Mouse (Mus musculus): ENCODE measurements at regions not wholly inside any gene's neighbourhood (a gene's known extent, or its start where the extent isn't known, plus 50 kb on each side); places are given as distances from the start of the nearest gene placed in this dataset.

GRCm38 (mm10) chr2:179035446-179035845 is 406.8 kb upstream of the Cdh4 start:
- Histone ChIP-seq H3K9ac (replicated peaks; ENCODE audit: low read depth) (no peak overlapping the region), H3K27ac (ENCODE audit: low read length) (no peak overlapping the region), H3K4me3 (ENCODE audit: low read depth, low read length) (no peak overlapping the region), H3K4me2 (replicated peaks; ENCODE audit: low read depth, low read length) (no peak overlapping the region), H3K27me3 (replicated peaks; ENCODE audit: insufficient read depth, low read length) (no peaks in the 10 kb centered on the region), H3K36me3 (ENCODE audit: insufficient read depth, low read length) (no peaks in the 10 kb centered on the region), H3K9me3 (ENCODE audit: low read length) (no peaks in the 10 kb centered on the region), H3K4me1 (ENCODE audit: insufficient read depth, low read depth, low read length) (no peaks in the 10 kb centered on the region)
- WGBS, result 27% methylated on average over 6 of the region's 6 CpGs
- ATAC-seq, result no peak; the same call in 1 of the 2 replicates
- peak; percentile 33 for TF ChIP-seq CTCF (IDR thresholded peaks at IDR 0.05)
- no peak for TF ChIP-seq EP300 (IDR thresholded peaks at IDR 0.05)
- DNase-seq (ENCODE audit: low spot score), result peak; percentile 20

GRCm38 (mm10) chr2:179039697-179040096 is 402.5 kb upstream of the Cdh4 start:
- H3K36me3 ChIP-seq (ENCODE audit: insufficient read depth, low read length), result no peaks in the 10 kb centered on the region
- no peak overlapping the region for H3K9ac ChIP-seq (replicated peaks; ENCODE audit: low read depth)
- H3K4me1 ChIP-seq (ENCODE audit: insufficient read depth, low read depth, low read length), result no peaks in the 10 kb centered on the region
- no peaks in the 10 kb centered on the region for H3K9me3 ChIP-seq (ENCODE audit: low read length)
- H3K27me3 ChIP-seq (replicated peaks; ENCODE audit: insufficient read depth, low read length), result no peaks in the 10 kb centered on the region
- ATAC-seq (no peak), DNase-seq (ENCODE audit: low spot score) (no peak)
- H3K4me3 ChIP-seq (ENCODE audit: low read depth, low read length), result no peak overlapping the region
- TF ChIP-seq CTCF (IDR thresholded peaks at IDR 0.05), result no peak
- no peak for TF ChIP-seq EP300 (IDR thresholded peaks at IDR 0.05)
- no peak overlapping the region for H3K27ac ChIP-seq (ENCODE audit: low read length)
- H3K4me2 ChIP-seq (replicated peaks; ENCODE audit: low read depth, low read length), result no peak overlapping the region
- 54% methylated on average over 2 of the region's 2 CpGs for WGBS

- Histone ChIP-seq H3K4me1 (ENCODE audit: insufficient read depth, low read depth, low read length) (no peaks in the 10 kb centered on the region), H3K9ac (replicated peaks; ENCODE audit: low read depth) (no peak overlapping the region), H3K36me3 (ENCODE audit: insufficient read depth, low read length) (no peaks in the 10 kb centered on the region), H3K27me3 (replicated peaks; ENCODE audit: insufficient read depth, low read length) (no peaks in the 10 kb centered on the region), H3K27ac (ENCODE audit: low read length) (no peak overlapping the region), H3K9me3 (ENCODE audit: low read length) (no peaks in the 10 kb centered on the region), H3K4me2 (replicated peaks; ENCODE audit: low read depth, low read length) (no peak overlapping the region), H3K4me3 (ENCODE audit: low read depth, low read length) (no peak overlapping the region)
- TF ChIP-seq EP300 (IDR thresholded peaks at IDR 0.05) (no peak), CTCF (IDR thresholded peaks at IDR 0.05) (no peak)
- ATAC-seq, result no peak
- DNase-seq (ENCODE audit: low spot score), result no peak
- 50% methylated on average over 4 of the region's 4 CpGs for WGBS
Observed at GRCm38 (mm10) chr2:179043671-179044070, 398.6 kb upstream of the Cdh4 start.

- no peak overlapping the region for H3K4me3 ChIP-seq (ENCODE audit: low read depth, low read length)
- DNase-seq (ENCODE audit: low spot score) (no peak), ATAC-seq (no peak)
- H3K36me3 ChIP-seq (ENCODE audit: insufficient read depth, low read length), result no peaks in the 10 kb centered on the region
- H3K27me3 ChIP-seq (replicated peaks; ENCODE audit: insufficient read depth, low read length), result no peaks in the 10 kb centered on the region
- H3K27ac ChIP-seq (ENCODE audit: low read length), result no peak overlapping the region
- TF ChIP-seq CTCF (IDR thresholded peaks at IDR 0.05), result no peak
- TF ChIP-seq EP300 (IDR thresholded peaks at IDR 0.05), result no peak
- WGBS, result 62% methylated on average over 1 of the region's 1 CpGs
- no peak overlapping the region for H3K4me2 ChIP-seq (replicated peaks; ENCODE audit: low read depth, low read length)
- no peaks in the 10 kb centered on the region for H3K9me3 ChIP-seq (ENCODE audit: low read length)
- no peaks in the 10 kb centered on the region for H3K4me1 ChIP-seq (ENCODE audit: insufficient read depth, low read depth, low read length)
- no peak overlapping the region for H3K9ac ChIP-seq (replicated peaks; ENCODE audit: low read depth)
Observed at GRCm38 (mm10) chr2:179045361-179045760, 396.9 kb upstream of the Cdh4 start.

GRCm38 (mm10) chr2:179054441-179054840 is 387.8 kb upstream of the Cdh4 start:
- H3K9me3 ChIP-seq (ENCODE audit: low read length), result no peaks in the 10 kb centered on the region
- H3K4me2 ChIP-seq (replicated peaks; ENCODE audit: low read depth, low read length), result no peak overlapping the region
- H3K27ac ChIP-seq (ENCODE audit: low read length), result no peak overlapping the region
- TF ChIP-seq EP300 (IDR thresholded peaks at IDR 0.05) (no peak), CTCF (IDR thresholded peaks at IDR 0.05) (no peak)
- H3K9ac ChIP-seq (replicated peaks; ENCODE audit: low read depth), result no peak overlapping the region
- no peak overlapping the region for H3K4me3 ChIP-seq (ENCODE audit: low read depth, low read length)
- 65% methylated on average over 8 of the region's 8 CpGs for WGBS
- H3K27me3 ChIP-seq (replicated peaks; ENCODE audit: insufficient read depth, low read length), result no peaks in the 10 kb centered on the region
- H3K36me3 ChIP-seq (ENCODE audit: insufficient read depth, low read length), result no peaks in the 10 kb centered on the region
- no peak for DNase-seq (ENCODE audit: low spot score)
- ATAC-seq, result no peak
- H3K4me1 ChIP-seq (ENCODE audit: insufficient read depth, low read depth, low read length), result no peaks in the 10 kb centered on the region

GRCm38 (mm10) chr2:179064616-179065015 is 377.6 kb upstream of the Cdh4 start:
- Histone ChIP-seq H3K4me2 (replicated peaks; ENCODE audit: low read depth, low read length) (no peak overlapping the region), H3K4me1 (ENCODE audit: insufficient read depth, low read depth, low read length) (no peaks in the 10 kb centered on the region), H3K27me3 (replicated peaks; ENCODE audit: insufficient read depth, low read length) (no peaks in the 10 kb centered on the region), H3K4me3 (ENCODE audit: low read depth, low read length) (no peak overlapping the region), H3K27ac (ENCODE audit: low read length) (no peak overlapping the region), H3K36me3 (ENCODE audit: insufficient read depth, low read length) (no peaks in the 10 kb centered on the region), H3K9me3 (ENCODE audit: low read length) (no peaks in the 10 kb centered on the region), H3K9ac (replicated peaks; ENCODE audit: low read depth) (no peak overlapping the region)
- 48% methylated on average over 8 of the region's 8 CpGs for WGBS
- DNase-seq (ENCODE audit: low spot score) (no peak), ATAC-seq (no peak)
- TF ChIP-seq CTCF (IDR thresholded peaks at IDR 0.05) (no peak), EP300 (IDR thresholded peaks at IDR 0.05) (no peak)

- TF ChIP-seq CTCF (IDR thresholded peaks at IDR 0.05) (no peak), EP300 (IDR thresholded peaks at IDR 0.05) (no peak)
- H3K4me3 ChIP-seq (ENCODE audit: low read depth, low read length), result no peak overlapping the region
- H3K27ac ChIP-seq (ENCODE audit: low read length), result no peak overlapping the region
- H3K4me2 ChIP-seq (replicated peaks; ENCODE audit: low read depth, low read length), result no peak overlapping the region
- H3K36me3 ChIP-seq (ENCODE audit: insufficient read depth, low read length), result no peaks in the 10 kb centered on the region
- WGBS, result 59% methylated on average over 6 of the region's 6 CpGs
- H3K27me3 ChIP-seq (replicated peaks; ENCODE audit: insufficient read depth, low read length), result no peaks in the 10 kb centered on the region
- DNase-seq (ENCODE audit: low spot score) (no peak), ATAC-seq (no peak)
- no peaks in the 10 kb centered on the region for H3K9me3 ChIP-seq (ENCODE audit: low read length)
- H3K4me1 ChIP-seq (ENCODE audit: insufficient read depth, low read depth, low read length), result no peaks in the 10 kb centered on the region
- no peak overlapping the region for H3K9ac ChIP-seq (replicated peaks; ENCODE audit: low read depth)
Observed at GRCm38 (mm10) chr2:179069520-179069919, 372.7 kb upstream of the Cdh4 start.
